Mouse (Mus musculus): ENCODE data around the gene Spsb3.
A peak's percentile ranks its signal among the peaks of the same experiment; 100 is the strongest.

DNA sequence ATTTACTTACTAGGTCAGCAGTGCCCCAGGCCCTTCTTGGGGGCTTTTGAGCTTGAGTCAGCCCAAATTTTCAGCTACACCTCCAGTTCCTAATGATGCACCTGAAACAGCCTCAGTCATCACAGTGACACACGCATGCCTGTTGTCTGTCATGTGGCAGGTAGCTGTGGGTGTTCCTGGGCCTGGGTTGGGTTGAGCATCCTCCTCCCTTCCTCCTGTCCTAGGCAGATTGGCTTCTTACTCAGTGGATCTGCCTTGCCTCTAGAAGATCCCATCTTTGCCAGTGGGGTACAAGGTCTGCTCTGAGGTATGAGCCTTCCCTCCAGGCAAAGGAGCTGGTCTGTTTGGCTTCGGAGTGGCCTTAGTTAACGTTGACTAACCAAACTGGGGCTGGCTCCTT lies 2.4 kb downstream of the Spsb3 start:
- TF ChIP-seq CTCF (conservative IDR thresholded peaks at IDR 0.05 in 1 of 2, IDR thresholded peaks at IDR 0.05 in 1 of 2; ENCODE audit: low read depth in 2 of 2, low read length in 2 of 2) (no peak), POLR2A (IDR thresholded peaks at IDR 0.05; ENCODE audit: low read depth, low read length) (no peak; the same call in 1 of the 2 replicates), HCFC1 (IDR thresholded peaks at IDR 0.05; ENCODE audit: low read depth, low read length) (no peak), IRF4 (IDR thresholded peaks at IDR 0.05; ENCODE audit: low read depth, low read length) (no peak), ELF1 (IDR thresholded peaks at IDR 0.05; ENCODE audit: low read depth, low read length) (no peak), ZC3H11A (IDR thresholded peaks at IDR 0.05; ENCODE audit: low read depth, low read length) (no peak), CHD2 (IDR thresholded peaks at IDR 0.05; ENCODE audit: low read length) (peak; percentile 26; the same call in 1 of the 2 replicates)

All from CH12.LX (cell line).